Mouse (Mus musculus): ENCODE measurements around the gene Synj2.

Synj2 gene

GRCm38 (mm10) chr17:5934554-5935324 lies 6.3 kb upstream of the Synj2 start:
- DNase-seq (ENCODE audit: low spot score in 2 of 2): peak in 1 of 2 experiments; percentile 58

GRCm38 (mm10) chr17:5935680-5936079 lies 5.4 kb upstream of the Synj2 start:
- DNase-seq (ENCODE audit: low spot score in 2 of 2): no peak

GRCm38 (mm10) chr17:5936276-5936675 lies 4.8 kb upstream of the Synj2 start:
- DNase-seq (ENCODE audit: low spot score in 2 of 2): no peak

GRCm38 (mm10) chr17:5937441-5937840 lies 3.6 kb upstream of the Synj2 start:
- no peak for DNase-seq (ENCODE audit: low spot score in 2 of 2)

- DNase-seq (ENCODE audit: low spot score in 2 of 2): no peak
Measured at GRCm38 (mm10) chr17:5939871-5940270, 1.2 kb upstream of the Synj2 start.

- peak in 1 of 2 experiments; percentile 59 for DNase-seq (ENCODE audit: low spot score in 2 of 2)
Measured at GRCm38 (mm10) chr17:5940792-5941191, 288 bp upstream of the Synj2 start.

GRCm38 (mm10) chr17:5942156-5942555 lies 1.1 kb downstream of the Synj2 start:
- no peak for DNase-seq (ENCODE audit: low spot score in 2 of 2)

- DNase-seq (ENCODE audit: low spot score in 2 of 2): no peak
Measured at GRCm38 (mm10) chr17:5943053-5943452, 2.0 kb downstream of the Synj2 start.

GRCm38 (mm10) chr17:5947039-5947438 lies 6.0 kb downstream of the Synj2 start:
- no peak for DNase-seq (ENCODE audit: low spot score in 2 of 2)

GRCm38 (mm10) chr17:5952455-5952854 lies 11.4 kb downstream of the Synj2 start:
- no peak for DNase-seq (ENCODE audit: low spot score in 2 of 2)

GRCm38 (mm10) chr17:5956350-5957000 lies 15.4 kb downstream of the Synj2 start:
- DNase-seq (ENCODE audit: low spot score in 2 of 2): no peak

GRCm38 (mm10) chr17:5957097-5957496 lies 16.0 kb downstream of the Synj2 start:
- no peak for DNase-seq (ENCODE audit: low spot score in 2 of 2)

GRCm38 (mm10) chr17:5958229-5958628 lies 17.1 kb downstream of the Synj2 start:
- no peak for DNase-seq (ENCODE audit: low spot score in 2 of 2)

- DNase-seq (ENCODE audit: low spot score in 2 of 2): no peak
Measured at GRCm38 (mm10) chr17:5958636-5959035, 17.6 kb downstream of the Synj2 start.

- DNase-seq (ENCODE audit: low spot score in 2 of 2): no peak
Measured at GRCm38 (mm10) chr17:5959096-5959495, 18.0 kb downstream of the Synj2 start.

GRCm38 (mm10) chr17:5959802-5960201 lies 18.7 kb downstream of the Synj2 start:
- no peak for DNase-seq (ENCODE audit: low spot score in 2 of 2)

GRCm38 (mm10) chr17:5963766-5964165 lies 22.7 kb downstream of the Synj2 start:
- DNase-seq (ENCODE audit: low spot score in 2 of 2): no peak

- DNase-seq (ENCODE audit: low spot score in 2 of 2): no peak
Measured at GRCm38 (mm10) chr17:5965084-5965781, 24.2 kb downstream of the Synj2 start.

- DNase-seq (ENCODE audit: low spot score in 2 of 2): no peak
Measured at GRCm38 (mm10) chr17:5966706-5967105, 25.6 kb downstream of the Synj2 start.

- no peak for DNase-seq (ENCODE audit: low spot score in 2 of 2)
Measured at GRCm38 (mm10) chr17:5968562-5968961, 27.5 kb downstream of the Synj2 start.

- peak in 1 of 2 experiments; percentile 41 for DNase-seq (ENCODE audit: low spot score in 2 of 2)
Measured at GRCm38 (mm10) chr17:5969246-5969645, 28.2 kb downstream of the Synj2 start.

- no peak for DNase-seq (ENCODE audit: low spot score in 2 of 2)
Measured at GRCm38 (mm10) chr17:5970298-5970821, 29.3 kb downstream of the Synj2 start.

Data from left cerebral cortex, adult 9 months (tissue).